Mouse (Mus musculus) heart, embryonic 11.5 days (tissue): ENCODE data around the gene Commd1. TPM values are rescaled to one million over a fixed set of nuclear protein-coding genes. Genes with fewer than 3 reads are reported as not detected.

Experiments used
- ATAC-seq: fragments of 200-750 bp; cut with Nextera tagmentation; replicated peaks from 2 replicates; pipeline ENCODE4 v1.8.0; 2017; ENCODE audit warnings: moderate library complexity; ENCODE audit not compliant: insufficient number of reproducible peaks, low FRiP score, low TSS enrichment
- H3K27ac ChIP-seq: fragments of 300-500 bp; sonication (generic); 2 replicates; pipeline ENCODE4 v1.5.1; 2014; ENCODE audit warnings: mild to moderate bottlenecking, low read depth, low read length
- H3K27me3 ChIP-seq: fragments of 300-500 bp; sonication (generic); 2 replicates; pipeline ENCODE4 v1.6.1; 2014; ENCODE audit warnings: mild to moderate bottlenecking, low read length, mixed read lengths; ENCODE audit not compliant: control insufficient read depth, insufficient read depth
- H3K36me3 ChIP-seq: fragments of 300-500 bp; sonication (generic); 2 replicates; pipeline ENCODE4 v1.6.1; 2014; ENCODE audit warnings: mild to moderate bottlenecking, low read length, moderate library complexity, mixed read lengths; ENCODE audit not compliant: control insufficient read depth, insufficient read depth
- H3K4me1 ChIP-seq: fragments of 300-500 bp; sonication (generic); 2 replicates; pipeline ENCODE4 v1.6.1; 2014; ENCODE audit warnings: low read length; ENCODE audit not compliant: control insufficient read depth, insufficient read depth
- H3K4me2 ChIP-seq: fragments of 300-500 bp; sonication (generic); 2 replicates; pipeline ENCODE4 v1.6.1; 2014; ENCODE audit warnings: mild to moderate bottlenecking, moderate library complexity
- H3K4me3 ChIP-seq: fragments of 300-500 bp; sonication (generic); 2 replicates; pipeline ENCODE4 v1.5.1; 2014; ENCODE audit warnings: low read depth, low read length
- H3K9ac ChIP-seq: fragments of 300-500 bp; sonication (generic); 2 replicates; pipeline ENCODE4 v1.6.1; 2014; ENCODE audit warnings: mild to moderate bottlenecking, low read depth, low read length, moderate library complexity
- H3K9me3 ChIP-seq: fragments of 300-500 bp; sonication (generic); replicated peaks from 2 replicates; pipeline ENCODE4 v1.6.1; 2016; ENCODE audit warnings: low read length; ENCODE audit not compliant: control insufficient read depth
- WGBS: fragments of 180-500 bp; shearing (Covaris S2); extraction: QIAGEN DNeasy Blood & Tissue Kit; methylation state at CpG from one replicate; pipeline ENCODE4 v1.1.7; 2014; ENCODE audit not compliant: insufficient replicate concordance; 5-methylcytosine and 5-hydroxymethylcytosine counted together
- polyA plus RNA-seq: library from polyadenylated mRNA; unstranded; fragments of >200 nt; fragmentation: Nextera tagmentation; extraction: Ambion mirVana; gene quantifications from 2 replicates; pipeline ENCODE4 v1.2.1, GENCODE M21; 2014

Commd1 gene
- polyA plus RNA-seq, 1 experiment from 2014 or later: 355 TPM

DNA sequence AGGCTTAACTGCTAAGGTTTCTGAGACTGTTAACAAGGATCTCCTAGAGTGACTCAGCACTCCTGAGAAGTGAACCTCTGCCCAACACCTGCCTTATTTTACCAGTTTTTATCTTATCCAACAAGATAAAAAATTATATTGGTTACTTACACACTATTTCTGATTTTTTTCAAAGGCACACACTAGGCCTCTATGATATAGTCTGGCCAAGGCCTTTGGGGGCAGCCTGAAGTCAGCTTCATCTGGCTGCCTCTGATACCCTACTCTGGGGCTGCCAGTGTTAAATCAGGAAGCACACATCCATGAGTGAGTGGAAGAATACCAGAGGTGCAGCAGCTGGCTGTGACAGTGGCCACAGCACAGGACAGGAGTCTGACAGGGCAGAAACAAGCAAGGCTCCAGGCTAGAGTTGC is 75.7 kb downstream of the Commd1 start:
- no peak overlapping the region for H3K27ac ChIP-seq
- no peak overlapping the region for H3K9ac ChIP-seq
- no peak overlapping the region for H3K4me2 ChIP-seq
- no peaks in the 10 kb centered on the region for H3K9me3 ChIP-seq
- no peak overlapping the region for H3K4me3 ChIP-seq
- H3K4me1 ChIP-seq: no peaks in the 10 kb centered on the region
- ATAC-seq: no peak; the same call in 1 of the 2 replicates
- no peaks in the 10 kb centered on the region for H3K36me3 ChIP-seq
- no peaks in the 10 kb centered on the region for H3K27me3 ChIP-seq

DNA sequence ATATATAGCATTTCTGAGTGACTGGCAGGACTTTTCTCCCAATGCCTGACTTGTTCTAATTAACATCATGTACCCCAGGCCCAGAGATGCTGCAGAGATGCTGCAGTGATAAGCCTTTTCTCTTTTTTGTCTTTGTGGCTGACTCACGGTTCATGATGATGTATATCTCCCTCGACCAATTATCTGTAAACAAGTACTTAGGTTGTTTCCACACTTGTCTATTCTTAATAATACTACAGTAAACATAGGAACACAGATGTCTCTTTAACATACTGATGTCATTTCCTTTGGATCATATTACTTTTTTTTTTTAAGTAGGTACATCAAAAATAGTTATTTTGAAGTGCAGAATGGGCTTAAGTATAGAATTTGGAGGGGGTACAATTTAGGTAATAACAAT is 79.3 kb downstream of the Commd1 start:
- no peaks in the 10 kb centered on the region for H3K27me3 ChIP-seq
- peaks cover 2% of the 10 kb centered on the region; the same call in 1 of the 2 replicates for H3K36me3 ChIP-seq
- no peaks in the 10 kb centered on the region for H3K9me3 ChIP-seq
- H3K9ac ChIP-seq: no peak overlapping the region
- WGBS: 76% methylated on average over 2 of the region's 2 CpGs
- no peaks in the 10 kb centered on the region for H3K4me1 ChIP-seq
- ATAC-seq: no peak
- no peak overlapping the region for H3K27ac ChIP-seq
- H3K4me3 ChIP-seq: no peak overlapping the region
- H3K4me2 ChIP-seq: no peak overlapping the region

DNA sequence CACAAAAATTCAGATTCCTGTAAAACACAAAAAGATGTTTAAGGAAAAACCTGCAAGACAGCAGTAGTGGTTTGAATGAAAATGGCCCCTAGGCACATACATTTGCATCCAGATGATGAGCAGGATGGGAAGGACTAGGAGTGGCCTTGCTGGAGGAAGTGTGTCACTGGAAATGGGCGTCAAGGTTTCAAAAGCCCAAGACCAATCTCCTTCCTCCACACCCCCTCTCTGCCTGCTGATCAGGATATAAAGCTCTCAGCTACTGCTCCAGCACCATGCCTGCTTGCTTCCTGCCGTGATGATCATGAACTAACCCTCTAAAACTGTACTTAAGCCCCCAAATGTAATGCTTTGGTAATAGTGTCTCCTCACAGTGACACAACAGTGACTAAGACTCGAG is 82.1 kb downstream of the Commd1 start:
- Histone ChIP-seq H3K27me3 (no peaks in the 10 kb centered on the region), H3K9me3 (no peaks in the 10 kb centered on the region), H3K4me1 (no peaks in the 10 kb centered on the region), H3K36me3 (peaks cover 2% of the 10 kb centered on the region; the same call in 1 of the 2 replicates), H3K4me2 (no peak overlapping the region), H3K4me3 (no peak overlapping the region), H3K27ac (no peak overlapping the region), H3K9ac (no peak overlapping the region)
- ATAC-seq: no peak
- 73% methylated on average over 3 of the region's 3 CpGs for WGBS

DNA sequence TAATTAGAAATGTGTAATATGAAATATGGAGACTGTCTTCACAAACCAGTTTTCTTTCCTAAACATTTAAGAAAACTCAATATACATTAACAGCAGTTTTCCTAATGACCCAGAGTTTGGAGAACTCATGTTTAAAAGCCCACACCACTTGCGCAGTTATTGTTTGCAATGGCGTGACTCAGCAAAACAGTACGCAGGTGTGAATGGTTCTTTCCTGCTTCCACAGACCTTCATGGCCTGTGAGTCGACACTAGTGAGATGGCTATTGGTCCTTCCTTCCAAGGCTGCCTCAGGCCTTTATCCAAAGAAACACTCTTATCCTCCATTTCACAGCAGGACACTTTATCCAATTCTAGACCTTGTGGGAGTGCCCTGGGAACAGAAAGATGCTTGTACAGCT is 84.5 kb downstream of the Commd1 start:
- no peaks in the 10 kb centered on the region for H3K4me1 ChIP-seq
- no peak overlapping the region for H3K4me2 ChIP-seq
- no peaks in the 10 kb centered on the region for H3K9me3 ChIP-seq
- H3K27me3 ChIP-seq: no peaks in the 10 kb centered on the region
- H3K27ac ChIP-seq: no peak overlapping the region
- ATAC-seq: no peak
- H3K4me3 ChIP-seq: no peak overlapping the region
- WGBS: 89% methylated on average over 4 of the region's 4 CpGs
- H3K36me3 ChIP-seq: peaks cover 2% of the 10 kb centered on the region; the same call in 1 of the 2 replicates
- no peak overlapping the region for H3K9ac ChIP-seq

DNA sequence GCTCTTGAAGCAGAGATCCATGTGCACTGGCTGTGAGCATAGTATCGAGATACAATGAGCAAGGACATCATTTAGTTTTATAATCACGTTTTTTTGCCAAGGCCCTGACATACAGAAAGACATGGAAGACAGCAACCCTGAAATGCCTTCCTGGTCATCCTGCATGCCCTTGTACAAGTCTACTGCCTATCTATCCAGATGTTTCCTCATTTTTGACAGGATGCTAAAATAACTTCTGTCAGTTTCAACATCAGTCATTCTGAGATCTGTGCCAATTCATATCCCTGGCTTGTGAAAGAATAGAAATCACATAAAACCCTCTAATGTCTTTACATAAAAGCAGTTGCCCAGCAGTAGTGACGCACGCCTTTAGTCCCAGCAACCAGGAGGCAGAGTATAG is 85.1 kb downstream of the Commd1 start:
- Histone ChIP-seq H3K9ac (no peak overlapping the region), H3K9me3 (no peaks in the 10 kb centered on the region), H3K4me2 (no peak overlapping the region), H3K36me3 (peaks cover 2% of the 10 kb centered on the region; the same call in 1 of the 2 replicates), H3K27ac (no peak overlapping the region), H3K4me3 (no peak overlapping the region), H3K27me3 (no peaks in the 10 kb centered on the region), H3K4me1 (no peaks in the 10 kb centered on the region)
- no peak for ATAC-seq
- 86% methylated on average over 4 of the region's 4 CpGs for WGBS

DNA sequence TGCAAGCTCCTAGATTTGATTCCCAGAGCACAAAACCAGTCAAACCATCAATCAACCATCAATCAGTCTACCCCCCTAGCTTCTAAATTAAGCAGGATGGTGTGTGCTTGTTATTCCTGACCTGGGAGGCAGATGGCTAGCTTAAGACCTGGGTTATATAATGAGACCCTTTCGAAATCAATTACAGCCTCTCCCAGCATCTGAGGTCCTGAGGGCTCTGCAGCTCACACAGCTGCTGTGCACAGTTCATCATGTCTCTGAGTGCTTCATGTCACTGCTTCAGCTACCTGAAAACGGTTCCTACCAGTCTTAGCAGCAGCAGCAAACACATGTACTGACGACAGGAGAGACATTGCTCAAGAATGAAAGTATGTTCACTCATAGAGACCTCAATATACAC is 89.1 kb downstream of the Commd1 start:
- Histone ChIP-seq H3K9me3 (no peaks in the 10 kb centered on the region), H3K4me3 (no peak overlapping the region), H3K27ac (no peak overlapping the region), H3K4me1 (no peaks in the 10 kb centered on the region), H3K9ac (no peak overlapping the region), H3K27me3 (no peaks in the 10 kb centered on the region), H3K36me3 (no peaks in the 10 kb centered on the region), H3K4me2 (no peak overlapping the region)
- no peak for ATAC-seq
- WGBS: 71% methylated on average over 3 of the region's 3 CpGs

DNA sequence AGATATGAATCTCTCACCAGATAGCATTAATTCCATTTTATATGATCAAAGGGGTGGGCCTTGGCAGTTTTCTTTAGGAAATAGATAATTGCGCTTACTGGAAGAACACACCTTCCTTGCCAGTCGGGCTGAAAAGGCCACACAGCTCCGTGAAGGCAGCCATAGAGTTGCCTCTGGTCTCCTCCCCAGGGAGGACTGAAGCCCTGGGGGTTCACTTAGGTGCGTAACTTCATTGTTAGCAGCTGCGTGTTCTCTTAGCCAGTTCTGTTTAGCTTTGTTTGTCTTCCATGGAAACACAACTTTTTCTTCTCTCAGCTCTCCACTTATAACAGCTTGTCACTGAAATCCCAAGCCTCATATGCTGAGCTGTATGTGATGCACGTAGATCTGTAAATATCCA is 89.7 kb downstream of the Commd1 start:
- Histone ChIP-seq H3K4me3 (no peak overlapping the region), H3K4me2 (no peak overlapping the region), H3K27me3 (no peaks in the 10 kb centered on the region), H3K36me3 (no peaks in the 10 kb centered on the region), H3K4me1 (no peaks in the 10 kb centered on the region), H3K27ac (no peak overlapping the region), H3K9ac (no peak overlapping the region), H3K9me3 (no peaks in the 10 kb centered on the region)
- no peak for ATAC-seq
- WGBS: 76% methylated on average over 6 of the region's 6 CpGs

DNA sequence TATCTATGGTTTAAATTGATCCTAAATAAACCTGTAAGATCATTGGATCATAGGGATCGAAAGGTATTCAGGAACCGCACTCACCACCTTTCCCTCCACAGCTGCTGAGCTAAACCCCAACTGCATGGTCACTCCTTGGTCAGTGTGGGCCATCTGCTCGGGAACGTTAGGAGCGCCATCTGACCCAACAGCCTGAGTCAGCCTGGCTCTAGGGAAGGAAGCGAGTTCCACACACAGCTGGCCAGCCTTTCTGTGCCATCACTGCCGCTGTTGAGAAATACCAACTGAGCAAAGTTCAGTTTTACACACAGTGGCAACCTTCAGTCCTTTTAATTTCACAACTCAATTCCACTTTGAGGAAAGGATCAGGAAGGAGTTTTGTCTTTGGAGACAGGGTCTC is 90.3 kb downstream of the Commd1 start:
- Histone ChIP-seq H3K9ac (no peak overlapping the region), H3K4me3 (no peak overlapping the region), H3K36me3 (no peaks in the 10 kb centered on the region), H3K27me3 (no peaks in the 10 kb centered on the region), H3K4me1 (no peaks in the 10 kb centered on the region), H3K9me3 (no peaks in the 10 kb centered on the region), H3K4me2 (no peak overlapping the region), H3K27ac (no peak overlapping the region)
- 78% methylated on average over 7 of the region's 7 CpGs for WGBS
- no peak for ATAC-seq

DNA sequence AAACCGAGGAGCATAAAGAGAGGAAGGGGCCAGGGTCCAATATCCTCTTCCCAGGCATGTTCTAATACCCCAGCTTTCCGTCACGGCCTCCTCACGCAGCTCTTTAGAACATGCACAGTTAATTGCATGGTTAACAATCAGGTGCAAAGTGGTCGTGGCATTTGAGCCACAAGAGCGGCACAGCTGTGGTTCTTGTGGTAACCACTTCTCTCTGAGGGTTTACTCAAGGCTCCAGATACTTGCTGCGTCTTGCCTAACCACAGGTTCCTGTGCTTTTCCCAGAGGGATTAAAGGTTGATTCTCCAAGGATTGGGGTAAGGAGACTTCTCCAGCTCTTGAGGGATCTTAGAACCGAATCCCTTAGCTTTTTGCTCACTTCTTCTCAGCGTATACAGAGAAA is 90.9 kb downstream of the Commd1 start:
- ATAC-seq: no peak
- H3K9ac ChIP-seq: no peak overlapping the region
- H3K27me3 ChIP-seq: no peaks in the 10 kb centered on the region
- H3K4me1 ChIP-seq: no peaks in the 10 kb centered on the region
- whole genome bisulfite sequencing: 81% methylated on average over 9 of the region's 9 CpGs
- no peaks in the 10 kb centered on the region for H3K9me3 ChIP-seq
- no peaks in the 10 kb centered on the region for H3K36me3 ChIP-seq
- H3K27ac ChIP-seq: no peak overlapping the region
- no peak overlapping the region for H3K4me3 ChIP-seq
- no peak overlapping the region for H3K4me2 ChIP-seq
